ENCODE assay signal across 40 mouse cellular contexts in genomic region chr1:36586288-36586687, GRCm38 (mm10). TPM values are rescaled to one million over a fixed set of nuclear protein-coding genes. Genes with fewer than 3 reads are reported as not detected.
DNase-seq lines count a peak whose midpoint lies in the region; ATAC-seq lines count a peak whose summit lies in the region.
"Had no signal": no experiment of that assay in that cellular context is flagged by ENCODE, and none has a peak within 500 bp of the region (broad histone marks: within the 10 kb centered on the region; RNA-seq: fewer than 3 reads in every experiment).

No protein-coding gene starts in this region.

- no peak for DNase-seq in heart, embryonic 10.5 days (ENCODE audit: low spot score)
- DNase-seq in heart, postnatal 14 days = no peak
- DNase-seq in embryo, embryonic 10 days (ENCODE audit: low spot score) = peak; percentile 58
- DNase-seq in embryo, embryonic 9.5 days (ENCODE audit: extremely low spot score) = peak; percentile 36
- DNase-seq in limb, embryonic 11.5 days (ENCODE audit: low spot score) = peak; percentile 49
- no peak for DNase-seq in lung, adult 18-20 months
- DNase-seq in layer of hippocampus, adult 9-11 months = no peak
- DNase-seq: adrenal gland, postnatal 10 days; cerebellum, adult 11 months; cerebellum, adult 9-10 months; gastrocnemius, postnatal 25 days; heart, adult 18-20 months; kidney, adult 2 months; kidney, postnatal 14 days; lung, postnatal 36 days; right cerebral cortex, postnatal 4 days; thymus, adult 18-20 months; thymus, postnatal 25 days had no signal

- H3K27ac ChIP-seq in heart, embryonic 10.5 days = peak overlapping the region; percentile 70
- peak overlapping the region; percentile 48; the same call in 1 of the 2 replicates for H3K27ac ChIP-seq in limb, embryonic 11.5 days (replicated peaks; ENCODE audit: low read depth, low read length)
- H3K27ac ChIP-seq: forebrain, embryonic 12.5 days; hindbrain, embryonic 12.5 days; hindbrain, postnatal 0 days; intestine, embryonic 15.5 days; limb, embryonic 13.5 days; midbrain, embryonic 12.5 days; neural tube, embryonic 13.5 days; stomach, postnatal 0 days had no signal

- WGBS in heart, embryonic 10.5 days = 43% methylated on average over 4 of the region's 4 CpGs
- 6% methylated on average over 4 of the region's 4 CpGs for WGBS in limb, embryonic 11.5 days

- H3K4me1 ChIP-seq in heart, embryonic 10.5 days = peaks cover 89% of the 10 kb centered on the region
- H3K4me1 ChIP-seq in limb, embryonic 11.5 days (ENCODE audit: control insufficient read depth, insufficient read depth, low read length) = peaks cover 37% of the 10 kb centered on the region

- no peak overlapping the region for H3K4me3 ChIP-seq in heart, embryonic 10.5 days
- no peak overlapping the region for H3K4me3 ChIP-seq in limb, embryonic 11.5 days (ENCODE audit: low read depth, low read length)
- H3K4me3 ChIP-seq: erythroblast, embryonic 14.5 days; forebrain, embryonic 12.5 days; heart, embryonic 12.5 days; hindbrain, embryonic 12.5 days; intestine, embryonic 15.5 days; limb, embryonic 13.5 days; midbrain, embryonic 12.5 days; neural tube, embryonic 13.5 days had no signal

- ATAC-seq in limb, embryonic 11.5 days (ENCODE audit: insufficient number of reproducible peaks, low FRiP score, low TSS enrichment, low read depth) = no peak
- ATAC-seq: hindbrain, postnatal 0 days; intestine, embryonic 15.5 days; Patski had no signal

- no peaks in the 10 kb centered on the region for H3K27me3 ChIP-seq in heart, embryonic 10.5 days (ENCODE audit: insufficient read depth, poor library complexity, severe bottlenecking)
- no peaks in the 10 kb centered on the region for H3K27me3 ChIP-seq in limb, embryonic 11.5 days (ENCODE audit: control insufficient read depth, insufficient read depth, low read length)
- H3K27me3 ChIP-seq: heart, embryonic 12.5 days; intestine, embryonic 15.5 days; limb, embryonic 13.5 days; Patski had no signal

- no peaks in the 10 kb centered on the region for H3K9me3 ChIP-seq in heart, embryonic 10.5 days
- H3K9me3 ChIP-seq in limb, embryonic 11.5 days (ENCODE audit: control insufficient read depth, low read length) = no peaks in the 10 kb centered on the region
- H3K9me3 ChIP-seq: forebrain, embryonic 12.5 days; heart, embryonic 12.5 days; hindbrain, embryonic 12.5 days; intestine, embryonic 15.5 days; limb, embryonic 13.5 days; midbrain, embryonic 12.5 days; neural tube, embryonic 13.5 days had no signal

- H3K36me3 ChIP-seq in heart, embryonic 10.5 days = no peaks in the 10 kb centered on the region
- H3K36me3 ChIP-seq in limb, embryonic 11.5 days (ENCODE audit: control insufficient read depth, insufficient read depth, low read length) = no peaks in the 10 kb centered on the region
- H3K36me3 ChIP-seq: forebrain, embryonic 12.5 days; heart, embryonic 12.5 days; hindbrain, embryonic 12.5 days; intestine, embryonic 15.5 days; limb, embryonic 13.5 days; midbrain, embryonic 12.5 days; neural tube, embryonic 13.5 days had no signal

- no peak overlapping the region for H3K9ac ChIP-seq in limb, embryonic 11.5 days (ENCODE audit: low read length)
- H3K9ac ChIP-seq: forebrain, embryonic 12.5 days; heart, embryonic 12.5 days; hindbrain, embryonic 12.5 days; intestine, embryonic 15.5 days; limb, embryonic 13.5 days; midbrain, embryonic 12.5 days; neural tube, embryonic 13.5 days had no signal

- H3K4me2 ChIP-seq in limb, embryonic 11.5 days (ENCODE audit: low read depth, severe bottlenecking) = no peak overlapping the region
- H3K4me2 ChIP-seq: forebrain, embryonic 12.5 days; heart, embryonic 12.5 days; hindbrain, embryonic 12.5 days; intestine, embryonic 15.5 days; limb, embryonic 13.5 days; liver, embryonic 11.5 days; midbrain, embryonic 12.5 days; neural tube, embryonic 13.5 days had no signal

- intact Hi-C loops in heart, postnatal 14 days (cut with DNase I) = no loop called here

RNA-seq across cellular contexts. Expression of gene Sema4c, which starts 28.1 kb away (rescaled TPM):
- polyA plus RNA-seq in heart, embryonic 10.5 days (2016; fragmentation: Nextera tagmentation; extraction: Ambion mirVana) = 12.2 and 15.2 TPM in 2 replicates
- 10 to 100 TPM; 19.4 to 20.0 TPM for total RNA-seq in heart, postnatal 14 days (2021)
- polyA plus RNA-seq in limb, embryonic 11.5 days (2014; fragmentation: Nextera tagmentation; extraction: Ambion mirVana) = 4.0 and 4.4 TPM in 2 replicates

RNA-seq across cellular contexts. Expression of gene Ankrd39, which starts 39.0 kb away (rescaled TPM):
- polyA plus RNA-seq in heart, embryonic 10.5 days (2016; fragmentation: Nextera tagmentation; extraction: Ambion mirVana) = 23.9 and 24.5 TPM in 2 replicates
- total RNA-seq in heart, postnatal 14 days (2021) = 10 to 100 TPM; 10.4 to 11.9 TPM
- 16.0 and 17.4 TPM in 2 replicates for polyA plus RNA-seq in limb, embryonic 11.5 days (2014; fragmentation: Nextera tagmentation; extraction: Ambion mirVana)

RNA-seq across cellular contexts. Expression of gene Gm42417, which starts 47.1 kb away (rescaled TPM):
- polyA plus RNA-seq in heart, embryonic 10.5 days (2016; fragmentation: Nextera tagmentation; extraction: Ambion mirVana) = 0.20 and 1.0 TPM in 2 replicates
- total RNA-seq in heart, postnatal 14 days (2021) = 10 to 100 TPM; 52.6 to 94.6 TPM
- polyA plus RNA-seq in limb, embryonic 11.5 days (2014; fragmentation: Nextera tagmentation; extraction: Ambion mirVana) = 0.29 and 0.79 TPM in 2 replicates
- total RNA-seq: common myeloid progenitor, adult 5-6 weeks; hindbrain, postnatal 0 days; layer of hippocampus, adult 18-20 months; layer of hippocampus, postnatal 14 days; megakaryocyte, adult 5-6 weeks; MEL had no signal
- polyA plus RNA-seq: embryonic facial prominence, embryonic 14.5 days; erythroblast, embryonic 14.5 days; frontal cortex, adult 2 months; heart, postnatal 0 days; hindbrain, embryonic 12.5 days; hindbrain, postnatal 0 days; kidney, adult 2 months; liver, embryonic 11.5 days; liver, embryonic 16.5 days; midbrain, embryonic 12.5 days; spleen, adult 2 months had no signal

RNA-seq across cellular contexts. Expression of gene Ankrd23, which starts 49.6 kb away (rescaled TPM):
- polyA plus RNA-seq in heart, embryonic 10.5 days (2016; fragmentation: Nextera tagmentation; extraction: Ambion mirVana) = 16.7 and 19.0 TPM in 2 replicates
- 100 to 1,000 TPM; 101 to 170 TPM for total RNA-seq in heart, postnatal 14 days (2021)
- polyA plus RNA-seq in limb, embryonic 11.5 days (2014; fragmentation: Nextera tagmentation; extraction: Ambion mirVana) = 7.3 and 8.8 TPM in 2 replicates

Comparison
In these comparisons a context has a peak if more than half of its experiments do, and no peak if none do; other contexts are left out.
1. DNase-seq: peak in embryo, embryonic 10 days (single experiment), embryo, embryonic 9.5 days (single experiment) and limb, embryonic 11.5 days (single experiment); none in heart, embryonic 10.5 days (single experiment), heart, postnatal 14 days (0 of 2), lung, adult 18-20 months (0 of 2) and layer of hippocampus, adult 9-11 months (single experiment).